Mouse (Mus musculus): ENCODE data around the gene Mtcl1.

- no peak for TF ChIP-seq CTCF (IDR thresholded peaks at IDR 0.05; ENCODE audit: low read depth)
- no peak for TF ChIP-seq EP300 (IDR thresholded peaks at IDR 0.05; ENCODE audit: low read depth)
Observed at GRCm38 (mm10) chr17:66498598-66498997, 49.0 kb upstream of the Mtcl1 start.

Data from heart, postnatal 0 days (tissue).